Mouse (Mus musculus) lung, postnatal 0 days (tissue): ENCODE data around the gene Gm14569.

ENCODE experiments used
- CTCF ChIP-seq: IDR thresholded peaks from 2 replicates; pipeline ENCODE4 v1.5.1; 2016; ENCODE audit warnings: antibody characterized with exemption, mild to moderate bottlenecking
- EP300 ChIP-seq: IDR thresholded peaks from 2 replicates; pipeline ENCODE4 v1.6.1; 2016; ENCODE audit warnings: antibody characterized with exemption, mild to moderate bottlenecking, control low read depth

- no peak for TF ChIP-seq CTCF
- no peak for TF ChIP-seq EP300
Observed at GRCm38 (mm10) chrX:36385340-36385739, 106.3 kb downstream of the Gm14569 start.
